Mouse (Mus musculus): Measurements from ENCODE around the gene Metap1. TPM values are rescaled to one million over a fixed set of nuclear protein-coding genes. Genes with fewer than 3 reads are reported as not detected.

Metap1 gene
- polyA plus RNA-seq, 1 experiment = 45.3 TPM

- Histone ChIP-seq H3K27ac (ENCODE audit: insufficient read depth, low read length) (peak overlapping the region; percentile 23; the same call in 1 of the 2 replicates), H3K27me3 (ENCODE audit: control insufficient read depth, insufficient read depth, low read length) (no peaks in the 10 kb centered on the region), H3K4me3 (replicated peaks; ENCODE audit: insufficient read depth, low read depth, low read length) (peak overlapping the region; percentile 57), H3K4me1 (ENCODE audit: control insufficient read depth, insufficient read depth, low read length) (peaks cover 2% of the 10 kb centered on the region; the same call in 1 of the 2 replicates)
- under 1% methylated on average over 80 of the region's 85 CpGs for WGBS
- DNase-seq = peak; percentile 97 to 99
- TF ChIP-seq POLR2A (IDR thresholded peaks at IDR 0.05; ENCODE audit: borderline replicate concordance, insufficient read depth, low read length) (peak; percentile 57; the same call in 1 of the 2 replicates), CTCF (IDR thresholded peaks at IDR 0.05; ENCODE audit: borderline replicate concordance, insufficient read depth, low read depth, low read length) (no peak)
Measured at GRCm38 (mm10) chr3:138526916-138527666, 37.8 kb upstream of the Metap1 start.

GRCm38 (mm10) chr3:138526073-138526915, 37.0 kb upstream of the Metap1 start, which contains the start of gene Eif4e:
Eif4e (plus strand) TSS chr3:138526179.
- H3K27me3 ChIP-seq (ENCODE audit: control insufficient read depth, insufficient read depth, low read length) = no peaks in the 10 kb centered on the region
- H3K27ac ChIP-seq (ENCODE audit: insufficient read depth, low read length) = peak within 1 kb of the TSS; percentile 15; the same call in 1 of the 2 replicates
- no peak for TF ChIP-seq CTCF (IDR thresholded peaks at IDR 0.05; ENCODE audit: borderline replicate concordance, insufficient read depth, low read depth, low read length)
- no peak for TF ChIP-seq POLR2A (IDR thresholded peaks at IDR 0.05; ENCODE audit: borderline replicate concordance, insufficient read depth, low read length)
- DNase-seq = peak; percentile 6 to 13
- no peaks in the 10 kb centered on the region for H3K4me1 ChIP-seq (ENCODE audit: control insufficient read depth, insufficient read depth, low read length)
- H3K4me3 ChIP-seq (replicated peaks; ENCODE audit: insufficient read depth, low read depth, low read length) = peak within 1 kb of the TSS; percentile 49
- WGBS = 7% methylated on average over 39 of the region's 39 CpGs

- DNase-seq = no peak
- Histone ChIP-seq H3K27ac (ENCODE audit: insufficient read depth, low read length) (no peak overlapping the region), H3K27me3 (ENCODE audit: control insufficient read depth, insufficient read depth, low read length) (no peaks in the 10 kb centered on the region), H3K4me1 (ENCODE audit: control insufficient read depth, insufficient read depth, low read length) (no peaks in the 10 kb centered on the region), H3K4me3 (replicated peaks; ENCODE audit: insufficient read depth, low read depth, low read length) (no peak overlapping the region)
- TF ChIP-seq CTCF (IDR thresholded peaks at IDR 0.05; ENCODE audit: borderline replicate concordance, insufficient read depth, low read depth, low read length) (no peak), POLR2A (IDR thresholded peaks at IDR 0.05; ENCODE audit: borderline replicate concordance, insufficient read depth, low read length) (no peak)
- 82% methylated on average over 8 of the region's 8 CpGs for WGBS
Measured at GRCm38 (mm10) chr3:138525494-138525893, 36.2 kb upstream of the Metap1 start.

GRCm38 (mm10) chr3:138523956-138524355, 34.6 kb upstream of the Metap1 start:
- no peak for DNase-seq
- H3K27me3 ChIP-seq (ENCODE audit: control insufficient read depth, insufficient read depth, low read length) = no peaks in the 10 kb centered on the region
- no peak overlapping the region for H3K4me3 ChIP-seq (replicated peaks; ENCODE audit: insufficient read depth, low read depth, low read length)
- no peaks in the 10 kb centered on the region for H3K4me1 ChIP-seq (ENCODE audit: control insufficient read depth, insufficient read depth, low read length)
- TF ChIP-seq CTCF (IDR thresholded peaks at IDR 0.05; ENCODE audit: borderline replicate concordance, insufficient read depth, low read depth, low read length) (no peak), POLR2A (IDR thresholded peaks at IDR 0.05; ENCODE audit: borderline replicate concordance, insufficient read depth, low read length) (no peak)
- no peak overlapping the region for H3K27ac ChIP-seq (ENCODE audit: insufficient read depth, low read length)
- 99% methylated on average over 4 of the region's 4 CpGs for WGBS

- TF ChIP-seq CTCF (IDR thresholded peaks at IDR 0.05; ENCODE audit: borderline replicate concordance, insufficient read depth, low read depth, low read length) = no peak
- no peak for TF ChIP-seq POLR2A (IDR thresholded peaks at IDR 0.05; ENCODE audit: borderline replicate concordance, insufficient read depth, low read length)
- no peak overlapping the region for H3K4me3 ChIP-seq (replicated peaks; ENCODE audit: insufficient read depth, low read depth, low read length)
- H3K4me1 ChIP-seq (ENCODE audit: control insufficient read depth, insufficient read depth, low read length) = no peaks in the 10 kb centered on the region
- no peak for DNase-seq
- H3K27me3 ChIP-seq (ENCODE audit: control insufficient read depth, insufficient read depth, low read length) = no peaks in the 10 kb centered on the region
- no peak overlapping the region for H3K27ac ChIP-seq (ENCODE audit: insufficient read depth, low read length)
- WGBS = 88% methylated on average over 6 of the region's 6 CpGs
Measured at GRCm38 (mm10) chr3:138519218-138519617, 29.9 kb upstream of the Metap1 start.

- no peaks in the 10 kb centered on the region for H3K27me3 ChIP-seq (ENCODE audit: control insufficient read depth, insufficient read depth, low read length)
- WGBS = 73% methylated on average over 3 of the region's 3 CpGs
- H3K4me1 ChIP-seq (ENCODE audit: control insufficient read depth, insufficient read depth, low read length) = no peaks in the 10 kb centered on the region
- H3K27ac ChIP-seq (ENCODE audit: insufficient read depth, low read length) = no peak overlapping the region
- DNase-seq = no peak
- TF ChIP-seq POLR2A (IDR thresholded peaks at IDR 0.05; ENCODE audit: borderline replicate concordance, insufficient read depth, low read length) (no peak), CTCF (IDR thresholded peaks at IDR 0.05; ENCODE audit: borderline replicate concordance, insufficient read depth, low read depth, low read length) (0 out of 2 replicates have a peak, but pooled peaks have one; percentile 6)
- H3K4me3 ChIP-seq (replicated peaks; ENCODE audit: insufficient read depth, low read depth, low read length) = no peak overlapping the region
Measured at GRCm38 (mm10) chr3:138517881-138518280, 28.6 kb upstream of the Metap1 start.

- TF ChIP-seq CTCF (IDR thresholded peaks at IDR 0.05; ENCODE audit: borderline replicate concordance, insufficient read depth, low read depth, low read length) = no peak
- TF ChIP-seq POLR2A (IDR thresholded peaks at IDR 0.05; ENCODE audit: borderline replicate concordance, insufficient read depth, low read length) = no peak
- no peak for DNase-seq
- H3K4me3 ChIP-seq (replicated peaks; ENCODE audit: insufficient read depth, low read depth, low read length) = no peak overlapping the region
- no peaks in the 10 kb centered on the region for H3K27me3 ChIP-seq (ENCODE audit: control insufficient read depth, insufficient read depth, low read length)
- WGBS = 45% methylated on average over 10 of the region's 10 CpGs
- H3K27ac ChIP-seq (ENCODE audit: insufficient read depth, low read length) = no peak overlapping the region
- H3K4me1 ChIP-seq (ENCODE audit: control insufficient read depth, insufficient read depth, low read length) = no peaks in the 10 kb centered on the region
Measured at GRCm38 (mm10) chr3:138515656-138516370, 26.5 kb upstream of the Metap1 start.

Data from cerebellum, adult 2 months (tissue).